Mouse (Mus musculus) brown adipose tissue, adult 24 weeks (tissue): ENCODE results near the gene Rnf25. TPM values are rescaled to one million over a fixed set of nuclear protein-coding genes. Genes with fewer than 3 reads are reported as not detected.
A peak's percentile ranks its signal among the peaks of the same experiment; 100 is the strongest.

Experiments
- H3K27ac ChIP-seq: fragments of 200-500 bp; replicated peaks from 2 replicates; pipeline ENCODE4 v1.5.1; 2012; ENCODE audit warnings: low read depth, mild to moderate bottlenecking, low read length
- H3K4me1 ChIP-seq: fragments of 200-500 bp; 2 replicates; pipeline ENCODE4 v1.6.1; 2012; ENCODE audit warnings: low read length, mixed read lengths; ENCODE audit not compliant: control insufficient read depth, insufficient read depth, insufficient read length
- H3K4me3 ChIP-seq: fragments of 200-500 bp; 2 replicates; pipeline ENCODE4 v1.5.1; 2012; ENCODE audit warnings: low read depth, mild to moderate bottlenecking, low read length, moderate library complexity; ENCODE audit not compliant: insufficient read depth
- polyA plus RNA-seq: library from polyadenylated mRNA; stranded (reverse); fragments of >200 nt; gene quantifications from 2 replicates; pipeline ENCODE4 v1.2.4, GENCODE M21; 2012; ENCODE audit not compliant: missing spikeins, insufficient read depth, insufficient read length

Rnf25 gene
- polyA plus RNA-seq, result 15.5 and 21.6 TPM in 2 replicates

GRCm38 (mm10) chr1:74601267-74601962 lies at the start of gene Rnf25, which contains the start of gene Stk36:
Rnf25 (minus strand) TSS chr1:74601397.
Stk36 (plus strand) TSS chr1:74601445.
- H3K27ac ChIP-seq, result peak within 1 kb of the TSS; percentile 86

GRCm38 (mm10) chr1:74643926-74644325 lies 42.7 kb upstream of the Rnf25 start:
- Histone ChIP-seq H3K4me3 (no peak overlapping the region), H3K4me1 (no peaks in the 10 kb centered on the region), H3K27ac (no peak overlapping the region)

More at GRCm38 (mm10) chr1:74601267-74601962, at the start of gene Rnf25, which contains the start of gene Stk36:
- peak within 1 kb of the TSS; percentile 95 for H3K4me3 ChIP-seq
- H3K4me1 ChIP-seq, result 0 out of 2 replicates have a peak, but pooled peaks cover 2% of the 10 kb centered on the region

- no peak overlapping the region for H3K27ac ChIP-seq
- no peaks in the 10 kb centered on the region for H3K4me1 ChIP-seq
- H3K4me3 ChIP-seq, result no peak overlapping the region
These were observed 42.3 kb upstream of the Rnf25 start for GRCm38 (mm10) chr1:74643524-74643923.

GRCm38 (mm10) chr1:74632734-74633133 lies 31.5 kb upstream of the Rnf25 start:
- H3K27ac ChIP-seq, result no peak overlapping the region
- H3K4me3 ChIP-seq, result no peak overlapping the region
- no peaks in the 10 kb centered on the region for H3K4me1 ChIP-seq

- H3K27ac ChIP-seq, result no peak overlapping the region
- no peaks in the 10 kb centered on the region for H3K4me1 ChIP-seq
- no peak overlapping the region for H3K4me3 ChIP-seq
These were observed 26.8 kb upstream of the Rnf25 start for GRCm38 (mm10) chr1:74628001-74628400.

- no peak overlapping the region for H3K4me3 ChIP-seq
- no peaks in the 10 kb centered on the region for H3K4me1 ChIP-seq
- no peak overlapping the region for H3K27ac ChIP-seq
These were observed 24.9 kb upstream of the Rnf25 start for GRCm38 (mm10) chr1:74626076-74626475.

GRCm38 (mm10) chr1:74624183-74624582 lies 23.0 kb upstream of the Rnf25 start:
- H3K27ac ChIP-seq, result no peak overlapping the region
- H3K4me3 ChIP-seq, result no peak overlapping the region
- no peaks in the 10 kb centered on the region for H3K4me1 ChIP-seq

- Histone ChIP-seq H3K4me3 (peak overlapping the region; percentile 95), H3K4me1 (0 out of 2 replicates have a peak, but pooled peaks cover 2% of the 10 kb centered on the region), H3K27ac (peak overlapping the region; percentile 86)
These were observed 513 bp downstream of the Rnf25 start for GRCm38 (mm10) chr1:74600501-74601266.

- Histone ChIP-seq H3K27ac (no peak overlapping the region), H3K4me3 (no peak overlapping the region), H3K4me1 (no peaks in the 10 kb centered on the region)
These were observed 6.8 kb downstream of the Rnf25 start for GRCm38 (mm10) chr1:74594434-74594833.

- Histone ChIP-seq H3K4me3 (peak within 1 kb of the TSS; percentile 84), H3K27ac (peak within 1 kb of the TSS; percentile 52), H3K4me1 (peaks cover 4% of the 10 kb centered on the region; the same call in 1 of the 2 replicates)
These were observed 13.3 kb downstream of the Rnf25 start, which contains the start of the genes Zfp142 and Bcs1l for GRCm38 (mm10) chr1:74587773-74588445. Zfp142 (minus strand) TSS chr1:74588246. Bcs1l (plus strand) TSS chr1:74588289.

- H3K4me1 ChIP-seq, result peaks cover 4% of the 10 kb centered on the region; the same call in 1 of the 2 replicates
- peak overlapping the region; percentile 52 for H3K27ac ChIP-seq
- H3K4me3 ChIP-seq, result peak overlapping the region; percentile 70
These were observed 13.9 kb downstream of the Rnf25 start for GRCm38 (mm10) chr1:74587233-74587772.

GRCm38 (mm10) chr1:74584616-74585398 lies 16.4 kb downstream of the Rnf25 start:
- no peak overlapping the region for H3K4me3 ChIP-seq
- H3K27ac ChIP-seq, result no peak overlapping the region

GRCm38 (mm10) chr1:74582621-74583020 lies 18.6 kb downstream of the Rnf25 start:
- no peak overlapping the region for H3K4me3 ChIP-seq
- H3K4me1 ChIP-seq, result peaks cover 2% of the 10 kb centered on the region; the same call in 1 of the 2 replicates
- H3K27ac ChIP-seq, result no peak overlapping the region

More at GRCm38 (mm10) chr1:74584616-74585398, 16.4 kb downstream of the Rnf25 start:
- peaks cover 4% of the 10 kb centered on the region; the same call in 1 of the 2 replicates for H3K4me1 ChIP-seq
